Mouse (Mus musculus): Measurements from ENCODE around the gene Gdpd3. TPM values are rescaled to one million over a fixed set of nuclear protein-coding genes. Genes with fewer than 3 reads are reported as not detected.

Gdpd3 gene
- total and polyA plus RNA-seq, 2 experiments from 2014 or later = 0.97 to 2.5 TPM

GRCm38 (mm10) chr7:126770784-126771183 is 4.7 kb downstream of the Gdpd3 start:
- no peak for ATAC-seq
- Histone ChIP-seq H3K9ac (no peak overlapping the region), H3K9me3 (ENCODE audit: low read length) (no peaks in the 10 kb centered on the region), H3K4me1 (ENCODE audit: insufficient read depth) (no peaks in the 10 kb centered on the region), H3K27me3 (ENCODE audit: insufficient read depth, low read length) (no peaks in the 10 kb centered on the region), H3K4me3 (ENCODE audit: low read depth, low read length) (no peak overlapping the region), H3K27ac (ENCODE audit: low read depth, low read length) (no peak overlapping the region), H3K36me3 (ENCODE audit: insufficient read depth) (peaks cover 50% of the 10 kb centered on the region), H3K4me2 (ENCODE audit: low read depth) (no peak overlapping the region)
- no peak for TF ChIP-seq CTCF (IDR thresholded peaks at IDR 0.05; ENCODE audit: low read depth)
- WGBS = 85% methylated on average over 12 of the region's 12 CpGs
- no peak for DNase-seq

- Histone ChIP-seq H3K4me1 (ENCODE audit: insufficient read depth) (peaks cover 15% of the 10 kb centered on the region), H3K36me3 (ENCODE audit: insufficient read depth) (peaks cover 26% of the 10 kb centered on the region), H3K27ac (ENCODE audit: low read depth, low read length) (no peak overlapping the region), H3K9ac (no peak overlapping the region), H3K4me3 (ENCODE audit: low read depth, low read length) (no peak overlapping the region), H3K4me2 (ENCODE audit: low read depth) (no peak overlapping the region), H3K9me3 (ENCODE audit: low read length) (no peaks in the 10 kb centered on the region), H3K27me3 (ENCODE audit: insufficient read depth, low read length) (no peaks in the 10 kb centered on the region)
- ATAC-seq (no peak), DNase-seq (no peak)
- WGBS = 71% methylated on average over 2 of the region's 2 CpGs
- no peak for TF ChIP-seq CTCF (IDR thresholded peaks at IDR 0.05; ENCODE audit: low read depth)
Observed at GRCm38 (mm10) chr7:126773351-126773750, 7.2 kb downstream of the Gdpd3 start.

GRCm38 (mm10) chr7:126774463-126774862 is 8.3 kb downstream of the Gdpd3 start:
- Histone ChIP-seq H3K9ac (no peak overlapping the region), H3K4me2 (ENCODE audit: low read depth) (no peak overlapping the region), H3K36me3 (ENCODE audit: insufficient read depth) (peaks cover 31% of the 10 kb centered on the region), H3K27ac (ENCODE audit: low read depth, low read length) (no peak overlapping the region), H3K9me3 (ENCODE audit: low read length) (no peaks in the 10 kb centered on the region), H3K4me1 (ENCODE audit: insufficient read depth) (peaks cover 15% of the 10 kb centered on the region), H3K4me3 (ENCODE audit: low read depth, low read length) (no peak overlapping the region), H3K27me3 (ENCODE audit: insufficient read depth, low read length) (no peaks in the 10 kb centered on the region)
- no peak for DNase-seq
- 79% methylated on average over 2 of the region's 2 CpGs for WGBS
- no peak for TF ChIP-seq CTCF (IDR thresholded peaks at IDR 0.05; ENCODE audit: low read depth)
- ATAC-seq = no peak

- H3K27ac ChIP-seq (ENCODE audit: low read depth, low read length) = no peak overlapping the region
- DNase-seq (no peak), ATAC-seq (no peak)
- WGBS = 83% methylated on average over 10 of the region's 10 CpGs
- H3K4me1 ChIP-seq (ENCODE audit: insufficient read depth) = peaks cover 15% of the 10 kb centered on the region
- H3K9me3 ChIP-seq (ENCODE audit: low read length) = no peaks in the 10 kb centered on the region
- no peak overlapping the region for H3K4me3 ChIP-seq (ENCODE audit: low read depth, low read length)
- peak; percentile 40; the same call in 1 of the 2 replicates for TF ChIP-seq CTCF (IDR thresholded peaks at IDR 0.05; ENCODE audit: low read depth)
- H3K27me3 ChIP-seq (ENCODE audit: insufficient read depth, low read length) = no peaks in the 10 kb centered on the region
- H3K4me2 ChIP-seq (ENCODE audit: low read depth) = no peak overlapping the region
- H3K9ac ChIP-seq = no peak overlapping the region
- H3K36me3 ChIP-seq (ENCODE audit: insufficient read depth) = peaks cover 24% of the 10 kb centered on the region
Observed at GRCm38 (mm10) chr7:126775185-126775977, 9.2 kb downstream of the Gdpd3 start.

GRCm38 (mm10) chr7:126775978-126776234 is 9.8 kb downstream of the Gdpd3 start:
- peak overlapping the region; percentile 93; the same call in 1 of the 2 replicates for H3K4me2 ChIP-seq (ENCODE audit: low read depth)
- ATAC-seq (no peak), DNase-seq (no peak)
- H3K27ac ChIP-seq (ENCODE audit: low read depth, low read length) = no peak overlapping the region
- H3K9ac ChIP-seq = no peak overlapping the region
- peaks cover 19% of the 10 kb centered on the region for H3K36me3 ChIP-seq (ENCODE audit: insufficient read depth)
- H3K4me3 ChIP-seq (ENCODE audit: low read depth, low read length) = no peak overlapping the region; the same call in 1 of the 2 replicates
- peaks cover 16% of the 10 kb centered on the region for H3K4me1 ChIP-seq (ENCODE audit: insufficient read depth)
- H3K9me3 ChIP-seq (ENCODE audit: low read length) = no peaks in the 10 kb centered on the region
- H3K27me3 ChIP-seq (ENCODE audit: insufficient read depth, low read length) = no peaks in the 10 kb centered on the region
- TF ChIP-seq CTCF (IDR thresholded peaks at IDR 0.05; ENCODE audit: low read depth) = no peak
- 66% methylated on average over 3 of the region's 3 CpGs for WGBS

GRCm38 (mm10) chr7:126776598-126777057 is 10.5 kb downstream of the Gdpd3 start, which contains the start of gene Ypel3:
Gene Ypel3 (plus strand): TSS chr7:126776955.
- ATAC-seq (peak; percentile 89), DNase-seq (peak; percentile 92)
- TF ChIP-seq CTCF (IDR thresholded peaks at IDR 0.05; ENCODE audit: low read depth) = 0 out of 2 replicates have a peak, but pooled peaks have one; percentile 9
- peaks cover 15% of the 10 kb centered on the region for H3K36me3 ChIP-seq (ENCODE audit: insufficient read depth)
- peak within 1 kb of the TSS; percentile 93 for H3K4me2 ChIP-seq (ENCODE audit: low read depth)
- no peaks in the 10 kb centered on the region for H3K27me3 ChIP-seq (ENCODE audit: insufficient read depth, low read length)
- no peaks in the 10 kb centered on the region for H3K9me3 ChIP-seq (ENCODE audit: low read length)
- peak within 1 kb of the TSS; percentile 63 for H3K4me3 ChIP-seq (ENCODE audit: low read depth, low read length)
- H3K27ac ChIP-seq (ENCODE audit: low read depth, low read length) = peak within 1 kb of the TSS; percentile 87
- H3K9ac ChIP-seq = peak within 1 kb of the TSS; percentile 96
- under 1% methylated on average over 36 of the region's 37 CpGs for WGBS
- peaks cover 20% of the 10 kb centered on the region for H3K4me1 ChIP-seq (ENCODE audit: insufficient read depth)

GRCm38 (mm10) chr7:126777476-126777875 is 11.3 kb downstream of the Gdpd3 start:
- peak overlapping the region; percentile 87 for H3K27ac ChIP-seq (ENCODE audit: low read depth, low read length)
- H3K27me3 ChIP-seq (ENCODE audit: insufficient read depth, low read length) = no peaks in the 10 kb centered on the region
- DNase-seq (peak; percentile 33), ATAC-seq (no peak)
- 46% methylated on average over 10 of the region's 10 CpGs for WGBS
- peaks cover 12% of the 10 kb centered on the region for H3K36me3 ChIP-seq (ENCODE audit: insufficient read depth)
- peaks cover 20% of the 10 kb centered on the region for H3K4me1 ChIP-seq (ENCODE audit: insufficient read depth)
- peak overlapping the region; percentile 96 for H3K9ac ChIP-seq
- TF ChIP-seq CTCF (IDR thresholded peaks at IDR 0.05; ENCODE audit: low read depth) = no peak
- peak overlapping the region; percentile 63 for H3K4me3 ChIP-seq (ENCODE audit: low read depth, low read length)
- H3K9me3 ChIP-seq (ENCODE audit: low read length) = no peaks in the 10 kb centered on the region
- peak overlapping the region; percentile 93 for H3K4me2 ChIP-seq (ENCODE audit: low read depth)

All from forebrain, postnatal 0 days (tissue).